In the genomic region with DNA sequence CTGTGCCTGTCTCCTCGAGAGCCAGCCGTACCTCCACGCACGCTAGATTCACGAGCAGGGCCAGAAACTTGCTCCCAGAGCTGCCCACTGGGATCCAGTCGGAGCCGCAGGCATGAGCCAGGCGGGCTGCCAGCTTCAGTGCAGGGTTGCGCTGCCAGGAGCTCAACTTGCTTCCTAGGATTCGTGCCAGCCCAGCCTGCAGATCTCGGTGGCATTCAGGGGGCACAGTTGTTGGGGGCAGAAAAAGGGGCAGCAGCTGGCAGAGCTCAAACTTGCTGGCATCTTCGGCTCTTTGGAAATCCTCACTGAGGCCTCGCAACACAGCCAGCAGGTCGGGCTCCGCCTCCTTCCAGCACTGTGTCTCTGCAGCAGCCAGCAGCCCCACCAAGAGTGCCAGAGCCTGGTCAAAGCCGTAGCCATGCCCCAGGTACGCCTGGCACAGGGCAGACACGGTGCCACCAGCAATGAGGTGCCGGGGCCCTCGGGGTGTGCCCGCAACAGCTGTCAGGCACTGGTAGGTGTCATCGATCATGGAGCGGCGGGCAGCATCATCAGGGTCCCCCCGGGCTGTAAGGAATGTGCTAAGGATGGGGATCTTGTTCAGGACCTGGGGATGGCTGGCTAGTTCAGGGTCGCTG, we compare ENCODE assay signal across 9 mouse cellular contexts. TPM values are rescaled to one million over a fixed set of nuclear protein-coding genes. Genes with fewer than 3 reads are reported as not detected.
DNase-seq lines count a peak whose midpoint lies in the region; ATAC-seq and TF ChIP-seq lines count a peak whose summit lies in the region.
"Had no signal": no experiment of that assay in that cellular context is flagged by ENCODE, and none has a peak within 500 bp of the region (broad histone marks: within the 10 kb centered on the region; RNA-seq: fewer than 3 reads in every experiment).

No protein-coding gene starts in this region.

- no peak for TF ChIP-seq EP300 in lung, postnatal 0 days (IDR thresholded peaks at IDR 0.05)

- no peaks in the 10 kb centered on the region for H3K27me3 ChIP-seq in lung, postnatal 0 days (replicated peaks; ENCODE audit: insufficient read depth, low read length)
- H3K27me3 ChIP-seq: lung, embryonic 15.5 days had no signal

- no peak for TF ChIP-seq CTCF in gastrocnemius, adult 2 months (IDR thresholded peaks at IDR 0.05)
- no peak for TF ChIP-seq CTCF in lung, postnatal 0 days (IDR thresholded peaks at IDR 0.05)

- no peak for ATAC-seq in erythroid progenitor cell, adult 5-6 weeks (replicated peaks; ENCODE audit: low FRiP score, poor library complexity, severe bottlenecking)
- ATAC-seq in lung, postnatal 0 days, result no peak

- no peak overlapping the region for H3K9ac ChIP-seq in lung, postnatal 0 days (replicated peaks; ENCODE audit: low read depth)
- H3K9ac ChIP-seq: lung, embryonic 15.5 days had no signal

- H3K4me3 ChIP-seq in gastrocnemius, adult 2 months, result peak overlapping the region; percentile 22
- no peak overlapping the region for H3K4me3 ChIP-seq in lung, postnatal 0 days (ENCODE audit: low read depth, low read length)
- H3K4me3 ChIP-seq: lung, embryonic 15.5 days had no signal

- peak; percentile 10 for DNase-seq in kidney, adult 11 months
- no peak for DNase-seq in kidney, postnatal 14 days
- peak; percentile 80 for DNase-seq in cerebellum, adult 8-10 months
- DNase-seq in gastrocnemius, adult 2 months, result peak; percentile 88
- peak; percentile 69 to 77 for DNase-seq in left cerebral cortex, postnatal 14 days (ENCODE audit: low spot score in 2 of 2)
- no peak for DNase-seq in lung, postnatal 0 days (ENCODE audit: low spot score)
- no peak for DNase-seq in c-Kit-positive CD71-positive TER-119-positive erythroid progenitor cells, embryonic 14.5 days (ENCODE audit: low spot score)

- peaks cover 11% of the 10 kb centered on the region; the same call in 1 of the 2 replicates for H3K36me3 ChIP-seq in lung, postnatal 0 days (ENCODE audit: insufficient read depth, low read length)

- H3K9me3 ChIP-seq in lung, postnatal 0 days (ENCODE audit: low read length), result no peaks in the 10 kb centered on the region
- H3K9me3 ChIP-seq: lung, embryonic 15.5 days had no signal

- peak overlapping the region; percentile 52 for H3K27ac ChIP-seq in gastrocnemius, adult 2 months
- H3K27ac ChIP-seq in lung, postnatal 0 days (ENCODE audit: low read length), result no peak overlapping the region
- H3K27ac ChIP-seq: lung, embryonic 15.5 days had no signal

- WGBS in lung, postnatal 0 days, result 80% methylated on average over 26 of the region's 26 CpGs

- intact Hi-C loops in gastrocnemius, adult 2 months (cut with DNase I), result loop anchor here (5.0 kb wide), 1 partner anchor 73 kb away; the partner anchor contains the start of gene Psmb2
- intact Hi-C loops in left cerebral cortex, postnatal 14 days (cut with DNase I), result loop anchor here (2.0 kb wide), 1 partner anchor 85 kb away; no protein-coding TSS in a partner anchor

- H3K4me1 ChIP-seq in lung, postnatal 0 days (ENCODE audit: insufficient read depth, low read depth, low read length), result peaks cover 13% of the 10 kb centered on the region; the same call in 1 of the 2 replicates

- no peak overlapping the region for H3K4me2 ChIP-seq in lung, postnatal 0 days (replicated peaks; ENCODE audit: low read depth, low read length)
- H3K4me2 ChIP-seq: lung, embryonic 15.5 days had no signal

RNA-seq across cellular contexts. Expression of gene Ncdn, which starts 3.1 kb away (rescaled TPM):
- total RNA-seq in gastrocnemius, adult 2 months (2021), result 10 to 100 TPM; 11.0 to 11.7 TPM
- total RNA-seq in left cerebral cortex, postnatal 14 days (2021), result 100 to 1,000 TPM; 959 to 969 TPM
- total RNA-seq in erythroid progenitor cell, adult 5-6 weeks (2015; ENCODE audit: low replicate concordance), result 1.1 and 1.3 TPM in 2 replicates
- 1.0 and 3.0 TPM in 2 replicates for total RNA-seq in erythroid progenitor cell, adult 5-6 weeks (2017; ENCODE audit: low replicate concordance)
- 12.3 and 12.4 TPM in 2 replicates for polyA plus RNA-seq in lung, postnatal 0 days (2015; fragmentation: Nextera tagmentation; extraction: Ambion mirVana)

RNA-seq across cellular contexts. Expression of gene AU040320, which starts 3.2 kb away (rescaled TPM):
- 10 to 100 TPM; 27.8 to 29.3 TPM for total RNA-seq in gastrocnemius, adult 2 months (2021)
- total RNA-seq in left cerebral cortex, postnatal 14 days (2021), result 10 to 100 TPM; 53.8 to 55.3 TPM
- 11.3 and 24.5 TPM in 2 replicates for total RNA-seq in erythroid progenitor cell, adult 5-6 weeks (2015; ENCODE audit: low replicate concordance)
- 3.8 and 8.0 TPM in 2 replicates for total RNA-seq in erythroid progenitor cell, adult 5-6 weeks (2017; ENCODE audit: low replicate concordance)
- 20.8 and 22.2 TPM in 2 replicates for polyA plus RNA-seq in lung, postnatal 0 days (2015; fragmentation: Nextera tagmentation; extraction: Ambion mirVana)

RNA-seq across cellular contexts. Expression of gene Tfap2e, which starts 14.1 kb away (rescaled TPM):
- total RNA-seq in gastrocnemius, adult 2 months (2021), result not detected
- total RNA-seq in left cerebral cortex, postnatal 14 days (2021), result not detected
- not detected in 2 replicates for total RNA-seq in erythroid progenitor cell, adult 5-6 weeks (2015; ENCODE audit: low replicate concordance)
- not detected in 2 replicates for total RNA-seq in erythroid progenitor cell, adult 5-6 weeks (2017; ENCODE audit: low replicate concordance)
- polyA plus RNA-seq in lung, postnatal 0 days (2015; fragmentation: Nextera tagmentation; extraction: Ambion mirVana), result not detected in 2 replicates

Comparison
In these comparisons a context has a peak if more than half of its experiments do, and no peak if none do; other contexts are left out.
1. DNase-seq: peak in kidney, adult 11 months (single experiment), cerebellum, adult 8-10 months (single experiment), gastrocnemius, adult 2 months (single experiment) and left cerebral cortex, postnatal 14 days (2 of 2); none in kidney, postnatal 14 days (single experiment), lung, postnatal 0 days (single experiment) and c-Kit-positive CD71-positive TER-119-positive erythroid progenitor cells, embryonic 14.5 days (single experiment).
2. RNA of gene Ncdn, which starts 3.1 kb away (total RNA-seq): 959 to 969 TPM in left cerebral cortex, postnatal 14 days; 11.0 to 11.7 TPM in gastrocnemius, adult 2 months and 1.0 to 3.0 TPM in erythroid progenitor cell, adult 5-6 weeks; every median in the first group is over 10 times any median in the second.